Mouse (Mus musculus): ENCODE data around the gene Slc15a5. TPM values are rescaled to one million over a fixed set of nuclear protein-coding genes. Genes with fewer than 3 reads are reported as not detected.

The Slc15a5 gene
- polyA plus RNA-seq, 1 experiment: 0.36 TPM

- no peak for DNase-seq (ENCODE audit: low spot score)
Measured at GRCm38 (mm10) chr6:138055572-138055971, 24.1 kb downstream of the Slc15a5 start.

- no peak for DNase-seq (ENCODE audit: low spot score)
Measured at GRCm38 (mm10) chr6:138054956-138055355, 24.8 kb downstream of the Slc15a5 start.

- no peak for DNase-seq (ENCODE audit: low spot score)
Measured at GRCm38 (mm10) chr6:138054166-138054565, 25.6 kb downstream of the Slc15a5 start.

- DNase-seq (ENCODE audit: low spot score): no peak
Measured at GRCm38 (mm10) chr6:138053686-138054085, 26.0 kb downstream of the Slc15a5 start.

DNA sequence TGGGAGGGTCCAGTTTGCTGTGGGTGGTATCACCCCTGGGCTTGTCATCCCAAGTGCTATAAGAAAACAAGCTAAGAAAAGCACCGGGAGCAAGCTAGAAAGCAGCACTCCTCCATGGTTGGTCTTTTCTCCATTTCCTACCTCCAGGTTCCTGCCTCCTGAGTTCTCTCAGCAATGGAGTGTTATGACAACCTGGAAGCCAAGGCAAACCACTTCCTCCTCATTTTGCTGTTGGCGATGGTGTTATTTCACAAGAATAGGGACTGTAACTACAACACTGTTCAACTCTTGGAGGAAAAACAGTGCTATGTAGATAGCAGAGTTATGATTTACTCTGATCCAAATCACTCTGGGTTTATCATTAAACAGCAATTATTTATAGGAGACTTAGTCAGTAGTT lies 34.4 kb downstream of the Slc15a5 start:
- DNase-seq (ENCODE audit: low spot score): no peak

- no peak for DNase-seq (ENCODE audit: low spot score)
Measured at GRCm38 (mm10) chr6:138042891-138043290, 36.8 kb downstream of the Slc15a5 start.

DNA sequence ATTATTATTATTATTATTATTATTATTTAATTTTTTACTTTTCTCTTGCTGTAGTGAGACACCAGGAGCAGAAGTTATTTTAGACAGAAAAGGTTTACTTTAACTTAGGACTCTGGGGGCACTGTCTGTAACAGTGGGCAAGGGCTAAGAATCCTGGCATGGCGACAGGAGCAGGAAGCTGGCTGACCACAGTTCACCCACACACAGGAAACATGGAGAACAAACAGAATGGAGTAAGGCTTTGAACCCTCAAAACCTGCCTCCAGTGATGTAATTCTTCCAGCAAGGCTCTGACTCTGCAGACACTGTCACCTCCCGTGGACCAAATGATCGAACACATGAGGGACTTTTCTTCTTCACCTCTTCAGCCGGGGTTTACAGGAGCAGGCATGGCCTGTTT lies 37.9 kb downstream of the Slc15a5 start:
- DNase-seq (ENCODE audit: low spot score): no peak

GRCm38 (mm10) chr6:138037587-138037986 lies 42.1 kb downstream of the Slc15a5 start:
- DNase-seq (ENCODE audit: low spot score): no peak

- DNase-seq (ENCODE audit: low spot score): no peak
Measured at GRCm38 (mm10) chr6:138036891-138037290, 42.8 kb downstream of the Slc15a5 start.

DNA sequence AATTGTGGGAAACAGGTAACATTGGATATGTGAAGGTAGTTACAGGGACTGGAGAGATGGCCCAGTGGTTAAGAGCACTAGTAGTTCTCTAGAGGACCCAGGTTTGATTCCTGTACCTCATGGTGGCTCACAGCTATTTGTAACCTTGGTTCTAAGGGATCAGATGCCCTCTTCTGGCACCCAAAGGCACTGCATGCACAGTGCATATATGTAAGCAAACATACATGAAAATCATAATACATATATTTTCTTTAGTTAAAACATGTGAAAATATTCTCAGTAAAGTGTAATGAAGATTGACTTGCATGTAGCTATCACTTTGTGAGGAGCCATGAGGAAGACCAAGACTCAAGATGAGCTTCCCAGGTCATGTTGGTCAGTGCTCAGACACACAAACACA lies 62.8 kb downstream of the Slc15a5 start:
- no peak for DNase-seq (ENCODE audit: low spot score)

DNA sequence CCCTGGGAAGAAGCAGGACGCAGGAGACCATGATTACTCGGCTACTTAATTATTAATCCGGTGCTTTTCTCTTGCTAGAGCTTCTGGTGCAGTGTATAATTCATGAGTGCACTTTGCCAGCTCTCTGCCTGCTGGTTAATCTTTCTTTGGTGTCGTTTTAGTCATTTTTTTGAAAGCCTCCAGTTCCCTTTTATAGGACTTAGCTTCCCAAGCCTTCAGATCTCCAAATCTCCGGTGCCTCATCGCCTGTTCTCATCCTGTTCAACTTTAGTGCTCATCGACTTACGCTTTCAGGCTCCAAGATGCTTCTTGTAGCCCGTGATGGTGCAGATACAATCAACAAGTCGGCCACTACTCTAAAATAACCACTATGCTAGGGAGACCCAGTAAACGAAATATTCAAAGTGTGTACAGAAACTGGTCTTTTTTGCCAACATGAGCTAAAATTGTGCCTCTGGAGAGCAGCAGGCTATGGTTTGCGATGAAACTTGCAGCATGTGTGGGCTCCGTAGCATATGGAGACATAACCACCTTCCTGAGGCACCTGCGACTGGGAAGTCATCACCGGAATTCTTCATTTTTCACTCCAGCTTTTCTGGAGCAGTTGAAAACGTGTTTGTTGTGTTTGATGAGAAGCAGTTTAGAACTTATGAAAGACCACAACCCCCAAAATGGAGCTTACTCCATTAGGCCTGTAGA lies 64.6 kb downstream of the Slc15a5 start:
- no peak for DNase-seq (ENCODE audit: low spot score)

GRCm38 (mm10) chr6:138011955-138012354 lies 67.8 kb downstream of the Slc15a5 start:
- DNase-seq (ENCODE audit: low spot score): no peak

- no peak for DNase-seq (ENCODE audit: low spot score)
Measured at GRCm38 (mm10) chr6:138007705-138008104, 72.0 kb downstream of the Slc15a5 start.

DNA sequence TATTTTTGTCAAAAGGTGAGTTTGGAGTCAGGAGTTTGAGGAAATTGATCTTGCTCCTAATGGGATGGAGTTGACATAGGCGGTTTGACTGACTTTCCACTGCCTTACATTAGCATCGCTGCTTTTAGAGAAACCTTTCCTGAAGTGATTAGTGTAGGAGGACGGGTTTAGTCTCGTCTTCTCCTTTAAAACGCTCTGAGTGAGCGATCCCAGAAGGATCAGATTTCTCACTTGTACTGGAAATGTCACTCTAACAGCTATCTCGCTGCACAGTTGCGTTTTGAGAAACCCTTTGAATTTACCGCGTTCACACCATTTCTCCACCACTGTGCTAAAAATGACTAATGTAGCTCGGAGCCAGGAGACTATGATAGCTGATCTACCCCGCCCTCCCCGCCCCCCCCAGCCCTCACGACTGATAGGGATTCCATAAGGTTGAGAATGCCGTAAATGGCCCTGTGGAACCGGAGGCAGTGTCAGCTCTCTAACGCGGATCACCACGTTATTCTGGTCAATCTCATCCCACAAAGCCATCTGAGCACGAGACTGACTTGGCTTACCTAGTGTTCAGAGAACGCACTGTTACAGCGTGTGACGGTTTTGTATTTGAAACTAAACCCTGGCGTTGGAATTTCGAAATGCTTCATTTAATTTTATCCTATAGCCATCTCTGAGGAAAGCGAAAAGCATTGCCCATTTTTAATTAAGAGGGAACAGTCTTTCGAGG lies 73.0 kb downstream of the Slc15a5 start:
- DNase-seq (ENCODE audit: low spot score): no peak

- DNase-seq (ENCODE audit: low spot score): no peak
Measured at GRCm38 (mm10) chr6:137989853-137990252, 89.9 kb downstream of the Slc15a5 start.

DNA sequence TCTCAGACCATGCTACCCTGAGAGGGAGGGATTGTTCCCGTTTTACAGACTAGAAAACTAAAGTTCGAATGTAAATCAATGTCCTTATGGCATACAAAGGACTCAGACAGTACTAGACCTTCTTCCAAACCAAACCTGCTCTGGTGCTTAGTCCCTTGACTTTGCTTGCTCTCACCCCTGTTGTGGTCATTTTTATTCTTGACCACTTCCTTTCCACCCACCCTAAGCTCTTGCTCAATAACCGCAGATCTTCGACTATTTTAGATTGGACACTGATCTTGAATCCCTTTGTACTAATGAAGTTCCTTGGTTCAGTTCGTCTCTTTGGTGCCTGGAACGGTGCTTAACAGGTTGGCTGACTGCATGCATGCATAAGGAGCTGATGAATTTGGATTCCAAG lies 94.5 kb downstream of the Slc15a5 start:
- no peak for DNase-seq (ENCODE audit: low spot score)

- no peak for DNase-seq (ENCODE audit: low spot score)
Measured at GRCm38 (mm10) chr6:137982195-137982737, 97.5 kb downstream of the Slc15a5 start.

GRCm38 (mm10) chr6:137980905-137981696 lies 98.6 kb downstream of the Slc15a5 start:
- DNase-seq (ENCODE audit: low spot score): no peak

GRCm38 (mm10) chr6:137980413-137980812 lies 99.3 kb downstream of the Slc15a5 start:
- no peak for DNase-seq (ENCODE audit: low spot score)

DNA sequence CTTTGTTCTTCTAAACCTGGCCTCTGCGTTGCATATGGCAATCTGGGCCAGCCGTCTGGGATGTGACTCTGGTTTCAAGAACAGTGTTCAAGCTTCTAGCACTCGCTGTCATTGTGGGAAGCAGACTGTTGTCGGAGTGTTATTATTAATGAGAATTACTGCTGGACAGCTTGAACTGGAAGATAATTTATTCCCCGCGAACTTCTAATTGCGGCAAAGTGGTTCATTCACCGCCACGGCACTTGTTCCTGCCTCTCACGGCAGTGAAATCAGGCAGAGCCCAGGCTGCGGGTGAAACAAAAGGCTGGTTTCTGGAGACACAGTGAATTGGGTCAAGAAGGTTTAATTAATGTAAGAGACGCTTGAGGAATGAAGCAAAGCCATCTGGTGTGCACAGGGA lies 99.9 kb downstream of the Slc15a5 start:
- no peak for DNase-seq (ENCODE audit: low spot score)

DNA sequence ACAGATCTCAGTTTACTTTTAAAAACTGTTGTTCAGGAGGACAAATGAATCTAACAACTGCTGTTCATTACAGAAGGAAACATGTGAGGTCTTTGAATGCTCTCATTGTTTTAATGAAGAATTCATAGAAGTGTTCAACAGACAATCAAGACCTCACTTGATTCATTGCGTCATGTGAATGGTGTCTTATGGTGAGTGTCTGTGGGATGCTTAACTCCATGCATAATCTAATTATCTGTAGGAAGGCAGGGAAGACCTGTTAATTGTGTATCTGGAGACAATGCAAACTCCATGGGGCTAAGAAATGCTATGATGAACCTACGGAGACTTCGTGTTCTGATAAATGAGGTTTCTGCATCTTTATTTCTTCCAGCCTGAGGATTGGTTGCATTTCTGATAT lies 103.7 kb downstream of the Slc15a5 start:
- no peak for DNase-seq (ENCODE audit: low spot score)

DNA sequence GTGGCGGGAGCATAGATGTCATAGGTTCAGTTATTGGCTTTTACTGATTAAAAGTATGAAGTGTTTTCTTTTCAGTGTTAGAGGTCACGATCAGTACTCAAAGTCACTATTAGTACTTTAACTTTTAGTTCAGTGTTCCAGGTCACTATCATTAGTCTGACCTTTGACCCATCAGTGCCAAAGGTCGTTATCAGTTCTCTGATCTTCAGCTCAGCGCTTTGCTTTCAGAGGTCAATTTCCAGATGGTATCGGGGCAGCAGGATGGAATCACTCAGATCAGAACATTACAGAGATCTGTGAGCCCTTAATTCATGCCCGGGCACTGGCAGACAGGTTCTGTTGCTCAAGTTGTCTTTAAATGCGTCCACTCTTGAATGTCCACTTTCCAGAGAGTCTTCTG lies 116.0 kb downstream of the Slc15a5 start:
- no peak for DNase-seq (ENCODE audit: low spot score)
